Mouse (Mus musculus) layer of hippocampus, postnatal 36 days (tissue): Measurements from ENCODE around the gene Add3. TPM values are rescaled to one million over a fixed set of nuclear protein-coding genes. Genes with fewer than 3 reads are reported as not detected.

Source experiments
- DNase-seq, 2 experiments: peaks; one replicate each; pipeline ENCODE4 v3.0.0; 2022
- total RNA-seq, 2 experiments: library from RNA; stranded (reverse); gene quantifications; 2 replicates each; pipeline ENCODE4 v1.2.3; 2021

Add3 gene
- 100 to 1,000 TPM; 124 TPM for total RNA-seq

- DNase-seq: peak; percentile 65 to 69
These were observed at the start of gene Add3 for GRCm38 (mm10) chr19:53140044-53140803. Gene Add3 (plus strand): TSS chr19:53140443.

- no peak for DNase-seq
These were observed 49.6 kb upstream of the Add3 start for GRCm38 (mm10) chr19:53090677-53091076.

- DNase-seq: no peak
These were observed 48.0 kb upstream of the Add3 start for GRCm38 (mm10) chr19:53092251-53092650.

- no peak for DNase-seq
These were observed 46.9 kb upstream of the Add3 start for GRCm38 (mm10) chr19:53093294-53093693.

- DNase-seq: no peak
These were observed 45.6 kb upstream of the Add3 start for GRCm38 (mm10) chr19:53094684-53095083.

GRCm38 (mm10) chr19:53101374-53102300 is 38.6 kb upstream of the Add3 start:
- no peak for DNase-seq

- DNase-seq: no peak
These were observed 34.7 kb upstream of the Add3 start for GRCm38 (mm10) chr19:53105374-53106090.

- peak; percentile 26 for DNase-seq
These were observed 33.3 kb upstream of the Add3 start for GRCm38 (mm10) chr19:53106952-53107351.

- peak in 1 of 2 experiments; percentile 26 for DNase-seq
These were observed 32.6 kb upstream of the Add3 start for GRCm38 (mm10) chr19:53107361-53108247.

GRCm38 (mm10) chr19:53111996-53112590 is 28.1 kb upstream of the Add3 start:
- DNase-seq: peak in 1 of 2 experiments; percentile 21

GRCm38 (mm10) chr19:53119255-53119795 is 20.9 kb upstream of the Add3 start:
- DNase-seq: no peak

- DNase-seq: no peak
These were observed 19.8 kb upstream of the Add3 start for GRCm38 (mm10) chr19:53120483-53120882.

- no peak for DNase-seq
These were observed 17.5 kb upstream of the Add3 start for GRCm38 (mm10) chr19:53122641-53123241.

- no peak for DNase-seq
These were observed 16.9 kb upstream of the Add3 start for GRCm38 (mm10) chr19:53123301-53123700.

- no peak for DNase-seq
These were observed 14.6 kb upstream of the Add3 start for GRCm38 (mm10) chr19:53125679-53126078.

GRCm38 (mm10) chr19:53126546-53126945 is 13.7 kb upstream of the Add3 start:
- no peak for DNase-seq

GRCm38 (mm10) chr19:53127320-53128291 is 12.6 kb upstream of the Add3 start:
- DNase-seq: no peak

- DNase-seq: no peak
These were observed 11.5 kb upstream of the Add3 start for GRCm38 (mm10) chr19:53128494-53129337.
